Mouse (Mus musculus): ENCODE measurements around the gene Mtrex.

DNA sequence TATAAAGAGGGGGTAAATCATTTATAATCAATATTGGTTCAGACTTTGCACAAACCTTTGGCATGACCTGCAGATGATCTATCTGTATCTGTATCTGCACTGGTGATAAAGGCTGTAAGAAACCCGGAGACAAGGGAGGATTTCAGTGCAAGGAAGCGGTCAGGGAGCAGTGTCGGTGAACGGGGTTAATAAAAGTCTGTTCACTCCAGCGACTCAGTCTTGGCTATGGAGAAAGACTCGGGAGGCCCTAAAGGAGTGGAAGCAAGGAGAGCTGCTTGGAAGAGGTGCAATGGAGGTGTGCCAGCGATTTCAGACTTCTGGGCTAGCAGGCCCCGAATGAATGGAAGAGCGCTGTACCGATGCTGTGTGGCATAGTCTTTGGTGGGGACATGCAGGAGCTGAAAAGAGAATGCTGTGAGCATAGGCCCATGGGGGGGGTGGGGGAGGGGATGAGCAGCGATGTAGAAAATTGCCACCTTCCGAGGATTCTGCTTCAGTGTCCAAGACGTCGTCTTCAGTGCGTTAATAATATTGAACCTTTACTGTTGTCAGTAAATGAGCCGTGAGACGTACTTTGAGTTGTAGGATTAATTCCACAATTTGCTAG, 73.4 kb downstream of the Mtrex start:
- no peak for TF ChIP-seq CTCF (conservative IDR thresholded peaks at IDR 0.05; ENCODE audit: insufficient read depth, insufficient read length, low read depth, low read length)
- TF ChIP-seq POLR2A (IDR thresholded peaks at IDR 0.05; ENCODE audit: low read depth, low read length) = no peak
